Mouse (Mus musculus) spleen, adult 2 months (tissue): Measurements from ENCODE around the gene Gprc5d. TPM values are rescaled to one million over a fixed set of nuclear protein-coding genes. Genes with fewer than 3 reads are reported as not detected.

Experiments used
- DNase-seq, 2 experiments: peaks; one replicate each; pipeline versions ENCODE4 v3.0.0 to v3.0.0-alpha.2; 2012 to 2021; ENCODE audit warnings: low spot score in 2 of 2, low read depth in 1 of 2
- H3K27ac ChIP-seq: fragments of 200-500 bp; 2 replicates; pipeline ENCODE4 v1.5.1; 2012; ENCODE audit warnings: low read length, inconsistent platforms; ENCODE audit not compliant: insufficient read depth
- H3K27me3 ChIP-seq: fragments of 200-500 bp; 2 replicates; pipeline ENCODE4 v1.6.1; 2012; ENCODE audit warnings: mild to moderate bottlenecking, moderate library complexity, low read length, inconsistent platforms; ENCODE audit not compliant: control insufficient read depth, insufficient read depth
- H3K36me3 ChIP-seq: fragments of 200-500 bp; 2 replicates; pipeline ENCODE4 v1.6.1; 2012; ENCODE audit warnings: mild to moderate bottlenecking, low read length, inconsistent platforms; ENCODE audit not compliant: control insufficient read depth, insufficient read depth
- H3K4me1 ChIP-seq: fragments of 200-500 bp; 2 replicates; pipeline ENCODE4 v1.6.1; 2011; ENCODE audit warnings: inconsistent platforms; ENCODE audit not compliant: control insufficient read depth, insufficient read depth, insufficient read length
- H3K4me3 ChIP-seq: fragments of 200-500 bp; 2 replicates; pipeline ENCODE4 v1.5.1; 2011; ENCODE audit warnings: mild to moderate bottlenecking, inconsistent platforms; ENCODE audit not compliant: insufficient read depth, insufficient read length; ENCODE audit errors: extremely low read depth
- CTCF ChIP-seq: fragments of 200-500 bp; IDR thresholded peaks from 2 replicates; pipeline ENCODE4 v1.5.1; 2011; ENCODE audit warnings: mild to moderate bottlenecking, inconsistent platforms; ENCODE audit not compliant: insufficient read depth, insufficient read length, insufficient replicate concordance; ENCODE audit errors: extremely low read depth
- POLR2A ChIP-seq: fragments of 200-500 bp; IDR thresholded peaks from 2 replicates; pipeline ENCODE4 v1.6.1; 2011; ENCODE audit warnings: low read depth, low read length, inconsistent platforms
- WGBS: fragments of 180-500 bp; shearing (Covaris S2); methylation state at CpG from one replicate; pipeline ENCODE4 v1.1.7; 2018; 5-methylcytosine and 5-hydroxymethylcytosine counted together
- polyA plus RNA-seq: library from polyadenylated mRNA; depleted of rRNA; stranded (reverse); fragments of >200 nt; gene quantifications from 2 replicates; pipeline ENCODE4 v1.2.3, GENCODE M21; 2012

The Gprc5d gene
- polyA plus RNA-seq, 1 experiment: 0.09 TPM

GRCm38 (mm10) chr6:135137736-135138135 lies 19.7 kb upstream of the Gprc5d start:
- Histone ChIP-seq H3K36me3 (no peaks in the 10 kb centered on the region), H3K4me1 (no peaks in the 10 kb centered on the region), H3K27ac (no peak overlapping the region), H3K27me3 (no peaks in the 10 kb centered on the region), H3K4me3 (no peak overlapping the region)
- no peak for DNase-seq
- TF ChIP-seq CTCF (no peak), POLR2A (no peak)
- WGBS: 89% methylated on average over 9 of the region's 9 CpGs

- Histone ChIP-seq H3K27ac (no peak overlapping the region), H3K27me3 (no peaks in the 10 kb centered on the region), H3K4me3 (no peak overlapping the region), H3K4me1 (no peaks in the 10 kb centered on the region), H3K36me3 (no peaks in the 10 kb centered on the region)
- TF ChIP-seq POLR2A: no peak
- no peak for TF ChIP-seq CTCF
- WGBS: 71% methylated on average over 11 of the region's 11 CpGs
- no peak for DNase-seq
Measured at GRCm38 (mm10) chr6:135136439-135137161, 18.5 kb upstream of the Gprc5d start.

GRCm38 (mm10) chr6:135135735-135136134 lies 17.7 kb upstream of the Gprc5d start:
- TF ChIP-seq CTCF (no peak), POLR2A (no peak)
- no peak for DNase-seq
- no peak overlapping the region for H3K4me3 ChIP-seq
- no peaks in the 10 kb centered on the region for H3K4me1 ChIP-seq
- H3K27me3 ChIP-seq: no peaks in the 10 kb centered on the region
- WGBS: 54% methylated on average over 4 of the region's 4 CpGs
- H3K36me3 ChIP-seq: no peaks in the 10 kb centered on the region
- H3K27ac ChIP-seq: no peak overlapping the region

GRCm38 (mm10) chr6:135133486-135133885 lies 15.4 kb upstream of the Gprc5d start:
- H3K4me3 ChIP-seq: no peak overlapping the region
- no peak for DNase-seq
- H3K4me1 ChIP-seq: no peaks in the 10 kb centered on the region
- WGBS: 98% methylated on average over 9 of the region's 9 CpGs
- H3K27ac ChIP-seq: no peak overlapping the region
- no peak for TF ChIP-seq POLR2A
- no peak for TF ChIP-seq CTCF
- H3K27me3 ChIP-seq: no peaks in the 10 kb centered on the region
- H3K36me3 ChIP-seq: no peaks in the 10 kb centered on the region

GRCm38 (mm10) chr6:135133086-135133485 lies 15.0 kb upstream of the Gprc5d start:
- H3K27ac ChIP-seq: no peak overlapping the region
- no peak for DNase-seq
- H3K4me1 ChIP-seq: no peaks in the 10 kb centered on the region
- 95% methylated on average over 7 of the region's 7 CpGs for WGBS
- no peak overlapping the region for H3K4me3 ChIP-seq
- H3K27me3 ChIP-seq: no peaks in the 10 kb centered on the region
- H3K36me3 ChIP-seq: no peaks in the 10 kb centered on the region
- TF ChIP-seq CTCF: no peak
- TF ChIP-seq POLR2A: no peak

GRCm38 (mm10) chr6:135124755-135125380 lies 6.8 kb upstream of the Gprc5d start:
- no peak overlapping the region for H3K4me3 ChIP-seq
- no peaks in the 10 kb centered on the region for H3K27me3 ChIP-seq
- TF ChIP-seq CTCF (no peak), POLR2A (no peak)
- H3K36me3 ChIP-seq: no peaks in the 10 kb centered on the region
- no peaks in the 10 kb centered on the region for H3K4me1 ChIP-seq
- no peak overlapping the region for H3K27ac ChIP-seq
- DNase-seq: no peak
- 80% methylated on average over 5 of the region's 5 CpGs for WGBS

- TF ChIP-seq POLR2A (no peak), CTCF (no peak)
- DNase-seq: no peak
- no peak overlapping the region for H3K4me3 ChIP-seq
- no peaks in the 10 kb centered on the region for H3K36me3 ChIP-seq
- H3K27me3 ChIP-seq: no peaks in the 10 kb centered on the region
- WGBS: 49% methylated on average over 8 of the region's 8 CpGs
- no peaks in the 10 kb centered on the region for H3K4me1 ChIP-seq
- no peak overlapping the region for H3K27ac ChIP-seq
Measured at GRCm38 (mm10) chr6:135116479-135116878, 1.6 kb downstream of the Gprc5d start.
